Mouse (Mus musculus) stomach, embryonic 15.5 days (tissue): ENCODE data around the gene Akap12. TPM values are rescaled to one million over a fixed set of nuclear protein-coding genes. Genes with fewer than 3 reads are reported as not detected.

Source experiments
- ATAC-seq: fragments of 200-750 bp; cut with Nextera tagmentation; 2 replicates; pipeline ENCODE4 v1.8.0; 2017; ENCODE audit warnings: low read depth, moderate number of reproducible peaks, moderate TSS enrichment; ENCODE audit not compliant: insufficient read depth, low FRiP score
- H3K27ac ChIP-seq: fragments of 300-500 bp; sonication (generic); 2 replicates; pipeline ENCODE4 v1.5.1; 2015; ENCODE audit warnings: mild to moderate bottlenecking, inconsistent platforms
- H3K27me3 ChIP-seq: fragments of 300-500 bp; sonication (generic); replicated peaks from 2 replicates; pipeline ENCODE4 v1.6.1; 2015; ENCODE audit warnings: inconsistent platforms
- H3K36me3 ChIP-seq: fragments of 300-500 bp; sonication (generic); 2 replicates; pipeline ENCODE4 v1.6.1; 2015; ENCODE audit warnings: inconsistent platforms
- H3K4me1 ChIP-seq: fragments of 300-500 bp; sonication (generic); 2 replicates; pipeline ENCODE4 v1.6.1; 2015; ENCODE audit warnings: inconsistent platforms
- H3K4me2 ChIP-seq: fragments of 300-500 bp; sonication (generic); 2 replicates; pipeline ENCODE4 v1.6.1; 2015; ENCODE audit warnings: mild to moderate bottlenecking, inconsistent platforms
- H3K4me3 ChIP-seq: fragments of 300-500 bp; sonication (generic); replicated peaks from 2 replicates; pipeline ENCODE4 v1.5.1; 2015; ENCODE audit warnings: inconsistent platforms
- H3K9ac ChIP-seq: fragments of 300-500 bp; sonication (generic); 2 replicates; pipeline ENCODE4 v1.6.1; 2015; ENCODE audit warnings: inconsistent platforms
- H3K9me3 ChIP-seq: fragments of 300-500 bp; sonication (generic); 2 replicates; pipeline ENCODE4 v1.6.1; 2016; ENCODE audit warnings: inconsistent platforms
- WGBS: fragments of 180-500 bp; shearing (Covaris S2); methylation state at CpG from one replicate; pipeline ENCODE4 v1.1.7; 2015; 5-methylcytosine and 5-hydroxymethylcytosine counted together
- polyA plus RNA-seq: library from polyadenylated mRNA; unstranded; fragments of >200 nt; fragmentation: Nextera tagmentation; extraction: Ambion mirVana; gene quantifications from 2 replicates; pipeline ENCODE4 v1.2.1, GENCODE M21; 2015

Akap12 gene
- polyA plus RNA-seq, 1 experiment from 2014 or later: 59.6 TPM

DNA sequence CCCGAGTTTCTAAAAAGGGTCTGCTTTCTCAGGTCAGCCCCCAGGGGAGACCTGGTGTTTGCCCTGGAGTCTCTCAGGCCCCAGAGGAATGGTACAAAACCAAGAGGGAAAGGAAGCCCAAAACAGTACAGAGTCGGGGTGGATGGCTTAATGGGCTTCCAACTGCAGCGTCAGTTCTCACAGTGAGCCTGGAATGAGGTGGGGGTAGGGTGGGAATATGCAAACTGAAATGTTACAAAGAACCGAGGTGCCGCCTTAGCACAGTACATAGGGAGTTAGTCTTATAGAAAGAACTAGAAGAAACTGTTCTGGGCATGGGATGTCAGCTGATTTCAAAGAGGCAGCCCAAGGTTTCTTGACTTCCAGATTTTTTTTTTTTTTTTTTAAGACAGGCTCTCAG, 11.7 kb upstream of the Akap12 start:
- no peaks in the 10 kb centered on the region for H3K4me1 ChIP-seq
- H3K36me3 ChIP-seq: no peaks in the 10 kb centered on the region
- H3K9me3 ChIP-seq: no peaks in the 10 kb centered on the region
- H3K27ac ChIP-seq: no peak overlapping the region
- no peaks in the 10 kb centered on the region for H3K27me3 ChIP-seq
- WGBS: 50% methylated on average over 5 of the region's 5 CpGs
- H3K4me3 ChIP-seq: no peak overlapping the region
- H3K9ac ChIP-seq: no peak overlapping the region
- no peak for ATAC-seq
- no peak overlapping the region for H3K4me2 ChIP-seq

DNA sequence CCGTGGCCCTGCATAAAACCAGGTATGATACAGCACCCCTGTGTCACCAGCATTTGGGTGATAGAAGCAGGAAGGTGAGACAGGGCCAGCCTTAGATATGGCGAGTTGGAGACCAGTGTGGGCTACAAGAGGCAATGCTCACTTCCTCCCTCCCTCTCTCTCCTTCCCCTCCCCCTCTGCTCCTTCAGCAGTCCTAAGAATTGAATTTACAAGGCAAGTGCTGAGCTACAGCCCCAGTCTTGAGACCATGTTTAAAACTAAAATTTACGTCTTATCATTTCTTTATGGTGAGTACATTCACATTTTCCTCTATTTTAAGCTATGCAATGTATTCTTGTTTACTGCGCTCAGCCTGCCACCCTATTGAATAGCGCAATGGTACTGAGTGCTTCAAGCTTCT, 5.3 kb upstream of the Akap12 start:
- no peak for ATAC-seq
- WGBS: 72% methylated on average over 5 of the region's 5 CpGs
- Histone ChIP-seq H3K27me3 (no peaks in the 10 kb centered on the region), H3K9me3 (no peaks in the 10 kb centered on the region), H3K27ac (no peak overlapping the region), H3K4me3 (no peak overlapping the region), H3K4me2 (no peak overlapping the region), H3K9ac (no peak overlapping the region), H3K4me1 (peaks cover 9% of the 10 kb centered on the region; the same call in 1 of the 2 replicates), H3K36me3 (no peaks in the 10 kb centered on the region)

GRCm38 (mm10) chr10:4261359-4261952, 4.7 kb upstream of the Akap12 start:
- Histone ChIP-seq H3K27ac (no peak overlapping the region), H3K27me3 (no peaks in the 10 kb centered on the region), H3K4me1 (peaks cover 10% of the 10 kb centered on the region; the same call in 1 of the 2 replicates), H3K4me3 (no peak overlapping the region), H3K9me3 (no peaks in the 10 kb centered on the region), H3K36me3 (no peaks in the 10 kb centered on the region), H3K9ac (no peak overlapping the region), H3K4me2 (no peak overlapping the region)
- ATAC-seq: no peak
- WGBS: 76% methylated on average over 9 of the region's 9 CpGs

DNA sequence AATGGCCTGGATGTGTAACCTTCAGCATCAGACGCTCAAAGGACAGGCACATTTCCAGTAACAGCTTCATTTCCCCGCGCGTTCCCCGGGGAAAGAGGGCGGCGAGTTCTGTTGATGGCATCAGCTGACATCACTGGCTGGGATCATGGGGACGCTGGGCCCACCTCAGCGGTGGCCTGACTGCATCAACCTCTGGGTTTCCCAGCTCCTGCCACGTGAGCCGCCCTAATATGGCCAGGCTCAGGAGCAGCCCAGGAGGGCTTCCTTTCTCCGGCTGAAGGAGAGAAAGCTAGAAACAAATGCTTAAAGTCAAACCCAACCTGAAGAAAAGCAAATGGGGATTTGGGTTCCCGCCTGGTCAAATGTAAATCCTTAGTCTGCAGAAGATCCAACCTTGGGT, 539 bp upstream of the Akap12 start:
- H3K4me1 ChIP-seq: peaks cover 10% of the 10 kb centered on the region; the same call in 1 of the 2 replicates
- no peaks in the 10 kb centered on the region for H3K27me3 ChIP-seq
- no peaks in the 10 kb centered on the region for H3K36me3 ChIP-seq
- peak overlapping the region; percentile 68; the same call in 1 of the 2 replicates for H3K27ac ChIP-seq
- H3K9ac ChIP-seq: no peak overlapping the region
- no peaks in the 10 kb centered on the region for H3K9me3 ChIP-seq
- peak overlapping the region; percentile 91 for H3K4me2 ChIP-seq
- H3K4me3 ChIP-seq: peak overlapping the region; percentile 67
- no peak for ATAC-seq
- 9% methylated on average over 13 of the region's 13 CpGs for WGBS

DNA sequence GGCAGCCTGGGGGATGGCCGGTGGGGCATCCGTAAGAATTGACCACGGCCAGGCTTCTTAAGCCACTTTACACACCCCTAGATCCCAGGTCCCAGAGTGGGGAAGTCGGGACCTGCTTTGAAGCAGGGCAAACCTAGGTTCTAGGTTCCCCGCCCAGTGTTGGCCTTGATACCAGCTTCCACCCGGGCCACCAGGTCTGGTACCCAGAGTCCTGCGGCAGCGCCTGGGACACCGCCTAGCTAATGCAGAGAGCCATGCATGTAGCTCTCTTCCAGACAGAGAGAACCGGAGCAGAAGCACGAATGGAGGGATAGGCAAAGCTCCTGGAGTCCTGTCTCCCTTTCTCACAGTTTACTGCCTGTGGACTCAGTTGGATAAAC, 741 bp downstream of the Akap12 start:
- ATAC-seq: peak; percentile 19; the same call in 1 of the 2 replicates
- H3K4me3 ChIP-seq: peak overlapping the region; percentile 67
- H3K36me3 ChIP-seq: no peaks in the 10 kb centered on the region
- peaks cover 10% of the 10 kb centered on the region; the same call in 1 of the 2 replicates for H3K4me1 ChIP-seq
- peak overlapping the region; percentile 91 for H3K4me2 ChIP-seq
- no peaks in the 10 kb centered on the region for H3K9me3 ChIP-seq
- H3K27ac ChIP-seq: peak overlapping the region; percentile 68
- no peaks in the 10 kb centered on the region for H3K27me3 ChIP-seq
- peak overlapping the region; percentile 50; the same call in 1 of the 2 replicates for H3K9ac ChIP-seq
- 2% methylated on average over 11 of the region's 11 CpGs for WGBS

DNA sequence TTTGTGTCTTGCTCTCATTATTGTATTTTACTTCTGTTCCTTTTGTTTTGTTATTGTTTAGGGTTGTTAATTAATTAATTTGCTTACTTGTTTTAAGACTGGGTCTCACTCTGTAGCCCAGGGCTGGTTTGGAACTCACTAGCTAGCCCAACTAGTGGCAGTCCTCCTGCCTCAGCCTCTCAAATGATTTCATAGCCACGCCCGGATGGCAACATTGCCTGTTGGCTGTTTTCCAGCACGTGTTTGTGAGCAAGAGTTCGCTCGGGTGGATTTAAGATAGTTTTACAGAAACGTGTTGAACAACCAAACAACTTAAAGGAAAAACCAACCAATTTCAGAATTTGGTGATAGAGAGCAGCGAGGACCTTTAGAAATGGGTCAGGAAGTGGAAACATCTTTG, 1.3 kb downstream of the Akap12 start:
- H3K4me2 ChIP-seq: peak overlapping the region; percentile 91
- peak overlapping the region; percentile 67; the same call in 1 of the 2 replicates for H3K4me3 ChIP-seq
- H3K27ac ChIP-seq: no peak overlapping the region
- WGBS: 75% methylated on average over 7 of the region's 7 CpGs
- ATAC-seq: no peak
- H3K36me3 ChIP-seq: no peaks in the 10 kb centered on the region
- peaks cover 10% of the 10 kb centered on the region; the same call in 1 of the 2 replicates for H3K4me1 ChIP-seq
- no peaks in the 10 kb centered on the region for H3K9me3 ChIP-seq
- H3K27me3 ChIP-seq: no peaks in the 10 kb centered on the region
- H3K9ac ChIP-seq: no peak overlapping the region

- no peak for ATAC-seq
- H3K9me3 ChIP-seq: no peaks in the 10 kb centered on the region
- peaks cover 10% of the 10 kb centered on the region; the same call in 1 of the 2 replicates for H3K4me1 ChIP-seq
- no peaks in the 10 kb centered on the region for H3K36me3 ChIP-seq
- 0 out of 2 replicates have a peak overlapping the region, but pooled peaks have one; percentile 67 for H3K4me3 ChIP-seq
- WGBS: 87% methylated on average over 7 of the region's 7 CpGs
- H3K27ac ChIP-seq: no peak overlapping the region
- peak overlapping the region; percentile 91 for H3K4me2 ChIP-seq
- H3K9ac ChIP-seq: no peak overlapping the region
- H3K27me3 ChIP-seq: no peaks in the 10 kb centered on the region
Measured at GRCm38 (mm10) chr10:4268140-4268539, 2.0 kb downstream of the Akap12 start.

DNA sequence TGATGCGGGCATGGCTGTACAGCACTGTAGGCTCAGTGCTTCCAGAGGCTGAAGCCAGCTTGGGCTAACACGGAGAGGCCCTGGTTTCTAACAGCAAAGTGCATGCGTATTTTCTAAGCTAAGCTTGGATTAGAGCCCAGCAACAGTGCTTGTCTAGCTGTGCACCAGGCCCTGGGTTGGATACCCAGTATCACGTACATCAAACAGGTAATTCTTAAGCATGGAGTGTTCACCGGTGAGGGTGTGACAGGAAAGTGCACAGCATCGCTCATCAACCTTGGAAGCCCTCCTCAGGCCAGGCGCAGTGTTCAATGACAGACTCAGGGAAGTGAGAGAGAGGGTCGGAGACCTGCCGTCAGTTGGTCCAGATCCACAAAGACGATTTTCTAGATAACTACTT, 9.4 kb downstream of the Akap12 start:
- H3K4me1 ChIP-seq: peaks cover 8% of the 10 kb centered on the region
- no peaks in the 10 kb centered on the region for H3K9me3 ChIP-seq
- no peak for ATAC-seq
- no peaks in the 10 kb centered on the region for H3K36me3 ChIP-seq
- H3K27ac ChIP-seq: no peak overlapping the region
- H3K4me3 ChIP-seq: no peak overlapping the region
- H3K4me2 ChIP-seq: no peak overlapping the region
- no peak overlapping the region for H3K9ac ChIP-seq
- no peaks in the 10 kb centered on the region for H3K27me3 ChIP-seq
- WGBS: 88% methylated on average over 10 of the region's 10 CpGs

DNA sequence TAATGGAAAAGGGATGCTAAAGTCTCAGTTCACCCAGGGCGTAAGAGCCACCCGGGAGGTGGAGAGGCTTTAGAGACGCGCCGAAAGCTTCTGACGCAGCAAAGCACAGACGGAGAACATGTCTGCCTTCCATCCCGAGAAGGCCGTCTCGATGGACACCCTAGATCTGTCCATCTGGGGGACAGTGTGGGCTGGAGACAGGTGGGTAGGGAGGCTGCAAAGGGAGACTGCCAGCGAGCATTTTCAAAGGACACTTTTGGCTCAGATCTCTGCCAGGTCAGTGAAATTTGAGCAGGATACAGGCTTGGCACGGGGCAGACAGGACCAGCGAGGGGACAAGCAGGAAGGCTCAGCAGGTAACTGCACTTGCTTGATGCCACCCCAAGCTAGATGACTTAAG, 9.9 kb downstream of the Akap12 start:
- 95% methylated on average over 13 of the region's 13 CpGs for WGBS

GRCm38 (mm10) chr10:4278041-4278440, 11.9 kb downstream of the Akap12 start:
- WGBS: 33% methylated on average over 6 of the region's 6 CpGs
- Histone ChIP-seq H3K27ac (no peak overlapping the region), H3K27me3 (no peaks in the 10 kb centered on the region), H3K9ac (no peak overlapping the region), H3K36me3 (no peaks in the 10 kb centered on the region), H3K4me3 (no peak overlapping the region), H3K4me1 (peaks cover 8% of the 10 kb centered on the region), H3K4me2 (no peak overlapping the region), H3K9me3 (no peaks in the 10 kb centered on the region)
- no peak for ATAC-seq

More for the DNA sequence above, 9.9 kb downstream of the Akap12 start:
- Histone ChIP-seq H3K9me3 (no peaks in the 10 kb centered on the region), H3K4me2 (no peak overlapping the region), H3K27ac (no peak overlapping the region), H3K36me3 (no peaks in the 10 kb centered on the region), H3K9ac (no peak overlapping the region), H3K4me3 (no peak overlapping the region), H3K27me3 (no peaks in the 10 kb centered on the region), H3K4me1 (peaks cover 8% of the 10 kb centered on the region)
- ATAC-seq: no peak

DNA sequence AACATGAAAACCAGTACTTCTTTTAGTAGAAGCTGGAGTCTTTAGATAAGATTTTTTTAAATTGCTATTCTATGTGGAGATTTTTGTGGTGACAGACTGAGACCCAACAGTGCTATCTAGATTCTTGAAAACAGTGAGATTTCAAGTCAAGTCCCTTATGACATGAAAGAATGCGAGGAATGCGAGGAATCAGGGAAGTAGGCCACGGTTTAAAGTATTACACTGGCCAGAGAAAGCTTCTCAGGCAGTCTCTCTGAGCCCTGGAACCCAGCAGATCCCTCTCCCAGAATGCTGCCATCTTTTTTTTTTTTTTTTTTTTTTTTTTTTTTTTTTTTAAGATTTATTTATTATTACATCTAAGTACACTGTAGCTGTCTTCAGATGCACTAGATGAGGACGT, 16.2 kb downstream of the Akap12 start:
- H3K27ac ChIP-seq: 0 out of 2 replicates have a peak overlapping the region, but pooled peaks have one; percentile 37
- H3K4me2 ChIP-seq: no peak overlapping the region
- H3K36me3 ChIP-seq: no peaks in the 10 kb centered on the region
- no peak overlapping the region for H3K9ac ChIP-seq
- no peak overlapping the region for H3K4me3 ChIP-seq
- no peaks in the 10 kb centered on the region for H3K9me3 ChIP-seq
- 41% methylated on average over 4 of the region's 4 CpGs for WGBS
- ATAC-seq: no peak
- H3K27me3 ChIP-seq: no peaks in the 10 kb centered on the region
- peaks cover 13% of the 10 kb centered on the region for H3K4me1 ChIP-seq

GRCm38 (mm10) chr10:4284781-4285180, 18.6 kb downstream of the Akap12 start:
- no peaks in the 10 kb centered on the region for H3K36me3 ChIP-seq
- no peak overlapping the region for H3K4me2 ChIP-seq
- peak overlapping the region; percentile 71; the same call in 1 of the 2 replicates for H3K27ac ChIP-seq
- H3K27me3 ChIP-seq: no peaks in the 10 kb centered on the region
- H3K9ac ChIP-seq: no peak overlapping the region
- H3K9me3 ChIP-seq: no peaks in the 10 kb centered on the region
- peaks cover 12% of the 10 kb centered on the region; the same call in 1 of the 2 replicates for H3K4me1 ChIP-seq
- H3K4me3 ChIP-seq: no peak overlapping the region
- WGBS: 73% methylated on average over 1 of the region's 1 CpGs
- ATAC-seq: no peak
